Mouse (Mus musculus): ENCODE results near the gene Zfp710.

DNA sequence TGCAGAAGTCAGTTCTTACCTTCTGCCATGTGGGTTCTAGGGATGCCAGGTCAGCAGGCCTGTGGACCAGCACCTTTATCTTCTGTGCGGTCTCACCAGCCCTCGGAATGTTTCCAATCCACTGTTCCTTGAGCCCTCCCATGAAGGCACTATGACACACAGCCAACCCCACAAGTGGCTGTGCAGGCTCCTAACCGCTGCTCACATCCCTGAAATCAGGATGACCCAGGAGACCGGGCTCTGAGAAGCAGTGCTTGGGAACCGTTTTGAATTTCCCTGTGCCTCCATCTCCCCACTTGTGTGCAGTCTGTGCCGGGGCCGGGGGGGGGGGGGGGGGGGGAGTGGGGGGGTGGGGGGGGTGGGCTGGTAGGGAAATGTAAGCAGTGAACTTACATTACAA lies 43.7 kb downstream of the Zfp710 start:
- no peak for TF ChIP-seq ETS1 (conservative IDR thresholded peaks at IDR 0.05; ENCODE audit: low read depth, low read length)
- no peak for TF ChIP-seq GABPA (IDR thresholded peaks at IDR 0.05; ENCODE audit: insufficient replicate concordance, low read depth, low read length)

All from CH12.LX (cell line).